Mouse (Mus musculus): ENCODE measurements around the gene Rps6ka5.

Gene Rps6ka5

GRCm38 (mm10) chr12:100579221-100579620, 147.6 kb downstream of the Rps6ka5 start:
- peak; percentile 35 for DNase-seq

GRCm38 (mm10) chr12:100578291-100578690, 148.5 kb downstream of the Rps6ka5 start:
- DNase-seq, result peak; percentile 17

- DNase-seq, result no peak
Observed at GRCm38 (mm10) chr12:100575739-100576138, 151.0 kb downstream of the Rps6ka5 start.

DNA sequence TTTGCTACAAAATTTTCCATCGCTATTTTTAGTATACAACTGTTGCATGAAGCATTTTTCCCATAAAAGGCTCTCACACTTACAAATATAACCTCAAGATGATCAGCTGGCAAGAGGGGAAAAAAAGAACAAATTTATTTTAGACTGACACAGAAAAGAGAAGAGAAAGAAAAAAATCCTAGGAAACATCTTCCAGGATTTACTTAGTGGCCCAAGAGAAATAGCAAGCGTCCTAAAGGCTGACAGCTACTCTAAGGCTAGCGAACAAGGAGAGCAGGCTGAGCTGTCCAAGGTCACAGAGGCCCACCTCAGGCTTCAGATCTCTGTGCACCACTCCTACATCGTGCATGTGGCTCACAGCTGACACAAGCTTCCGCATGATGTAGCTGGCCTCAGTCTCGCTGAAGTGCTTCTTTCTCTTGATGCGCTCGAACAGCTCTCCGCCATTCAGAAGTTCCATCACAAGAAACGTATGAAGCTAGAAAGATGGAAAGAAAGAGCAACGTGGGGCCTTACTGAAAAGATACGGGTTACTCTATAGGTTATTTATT, 156.2 kb downstream of the Rps6ka5 start:
- no peak for DNase-seq

DNA sequence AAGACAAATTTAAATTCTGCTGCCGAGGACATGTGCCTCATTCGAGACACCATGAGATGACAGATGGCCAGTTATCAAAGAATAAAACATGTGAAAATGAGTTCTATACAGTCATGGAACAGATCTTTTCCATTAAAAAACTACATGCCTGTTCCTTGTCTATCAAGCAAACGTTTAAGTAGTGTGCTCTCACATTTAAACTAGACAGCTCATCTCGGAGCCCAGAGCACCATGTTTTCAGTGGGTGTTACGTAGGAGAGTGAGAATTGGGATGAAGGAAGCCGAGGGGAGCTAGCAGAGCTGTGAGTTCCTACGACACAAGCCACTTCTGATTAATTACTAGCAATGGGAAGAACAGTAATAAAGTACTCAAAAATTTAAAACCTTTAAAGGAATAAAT, 158.0 kb downstream of the Rps6ka5 start:
- DNase-seq, result no peak

DNA sequence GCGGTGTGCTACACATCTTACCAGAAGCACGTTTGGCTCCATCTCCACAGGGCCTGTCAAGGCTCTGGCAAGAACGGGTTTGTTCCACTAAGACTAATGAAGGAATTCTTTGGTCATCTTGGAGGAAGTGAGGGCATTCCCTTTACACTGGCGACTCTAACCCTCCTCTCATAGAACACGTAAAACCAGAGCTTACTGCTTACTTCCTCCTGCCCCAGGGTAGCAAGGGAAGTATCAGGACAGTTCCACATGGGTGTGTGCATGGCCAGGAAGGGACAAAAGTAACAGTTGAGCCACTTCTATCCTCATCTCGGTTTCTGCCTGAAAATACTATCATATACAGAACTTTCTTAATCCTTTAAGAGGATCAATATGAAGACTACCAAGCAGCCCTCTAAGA, 158.7 kb downstream of the Rps6ka5 start:
- no peak for DNase-seq

DNA sequence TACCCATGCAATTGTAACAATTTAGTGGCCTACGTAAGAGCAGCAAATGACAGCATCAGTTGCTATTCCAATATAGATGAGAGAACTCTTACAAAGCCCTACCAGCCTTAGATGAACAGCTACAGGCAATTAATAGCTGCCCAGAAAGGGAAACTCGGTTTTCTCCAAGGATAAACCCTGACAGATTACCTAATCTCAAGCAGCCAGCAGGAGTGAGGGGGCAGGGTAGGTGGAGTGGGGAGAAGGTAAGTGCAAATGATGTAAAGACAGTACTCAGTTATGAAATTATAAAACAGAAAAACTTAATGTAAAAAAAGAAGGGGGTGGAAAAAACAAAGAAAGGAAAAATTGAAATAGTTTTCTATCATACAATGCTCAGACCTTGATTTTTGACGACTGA, 159.2 kb downstream of the Rps6ka5 start:
- no peak for DNase-seq

DNA sequence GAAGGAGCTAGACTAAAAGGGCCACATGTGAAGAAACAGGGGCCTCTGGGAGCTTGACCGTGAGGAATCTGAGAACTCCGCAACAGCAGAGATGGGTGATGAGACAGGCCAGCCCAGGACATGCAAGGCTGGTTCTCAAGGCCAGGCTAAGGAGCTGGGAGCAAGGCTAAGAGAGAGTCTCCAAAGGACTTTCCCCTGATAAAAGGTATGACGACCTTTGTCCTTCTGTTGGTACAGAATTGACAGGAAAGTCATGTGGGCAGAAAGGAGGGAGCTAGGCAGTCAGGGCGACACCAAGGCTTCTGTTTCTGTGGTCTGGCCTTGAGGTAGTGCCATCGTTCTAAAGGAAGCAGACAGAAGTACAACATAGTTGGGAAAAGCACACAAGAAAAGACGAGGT, 173.1 kb downstream of the Rps6ka5 start:
- no peak for DNase-seq

GRCm38 (mm10) chr12:100551972-100552371, 174.8 kb downstream of the Rps6ka5 start:
- DNase-seq, result no peak

DNA sequence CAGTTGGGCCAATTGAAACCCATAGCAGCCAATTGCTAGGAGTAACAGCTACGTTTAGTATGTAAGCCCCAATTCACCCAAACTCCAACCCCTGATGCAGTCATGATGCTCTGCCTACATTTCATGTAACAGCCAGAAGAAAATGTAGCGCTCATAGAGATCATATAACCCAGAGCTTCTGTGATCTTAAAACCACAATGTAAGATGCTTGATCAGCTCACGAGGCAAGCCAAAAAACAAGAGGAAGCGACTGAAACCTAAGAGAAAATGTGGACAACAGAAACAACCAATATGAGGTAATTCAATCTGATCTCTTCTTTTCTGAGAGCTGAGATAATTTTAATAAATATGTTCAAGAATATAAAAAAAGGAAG, 182.6 kb downstream of the Rps6ka5 start:
- no peak for DNase-seq

- DNase-seq, result no peak
Observed at GRCm38 (mm10) chr12:100543437-100544193, 183.2 kb downstream of the Rps6ka5 start.

- no peak for DNase-seq
Observed at GRCm38 (mm10) chr12:100542494-100542893, 184.3 kb downstream of the Rps6ka5 start.

GRCm38 (mm10) chr12:100542076-100542475, 184.7 kb downstream of the Rps6ka5 start:
- DNase-seq, result no peak

DNA sequence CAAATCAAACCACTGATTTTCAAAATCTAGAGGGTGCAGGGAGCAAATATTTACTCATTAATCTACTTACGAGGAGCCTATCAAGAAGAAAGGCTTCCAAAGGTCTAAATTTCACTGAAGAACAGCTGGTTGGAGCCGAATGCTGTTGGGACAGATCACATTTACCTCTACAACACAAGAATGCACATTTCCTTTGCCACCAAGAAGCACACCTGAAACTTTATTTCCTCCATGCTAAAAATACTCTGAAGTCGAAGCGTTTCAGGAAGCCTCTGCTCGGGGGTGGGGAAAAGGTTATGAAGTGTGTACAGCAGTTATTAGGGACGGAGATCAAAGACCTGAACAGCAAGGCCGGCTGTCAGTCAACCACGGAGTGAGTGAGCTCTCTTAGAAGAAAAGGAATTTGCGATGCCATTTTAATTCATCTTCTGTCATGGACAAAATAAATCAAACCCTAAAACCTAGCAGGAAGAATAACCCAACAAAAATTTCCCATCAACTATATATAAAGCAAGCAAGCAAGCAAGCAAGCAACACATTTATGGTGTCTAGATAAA, 187.5 kb downstream of the Rps6ka5 start:
- DNase-seq, result no peak

GRCm38 (mm10) chr12:100538445-100539157, 188.2 kb downstream of the Rps6ka5 start:
- no peak for DNase-seq

- DNase-seq, result no peak
Observed at GRCm38 (mm10) chr12:100537091-100537490, 189.7 kb downstream of the Rps6ka5 start.

DNA sequence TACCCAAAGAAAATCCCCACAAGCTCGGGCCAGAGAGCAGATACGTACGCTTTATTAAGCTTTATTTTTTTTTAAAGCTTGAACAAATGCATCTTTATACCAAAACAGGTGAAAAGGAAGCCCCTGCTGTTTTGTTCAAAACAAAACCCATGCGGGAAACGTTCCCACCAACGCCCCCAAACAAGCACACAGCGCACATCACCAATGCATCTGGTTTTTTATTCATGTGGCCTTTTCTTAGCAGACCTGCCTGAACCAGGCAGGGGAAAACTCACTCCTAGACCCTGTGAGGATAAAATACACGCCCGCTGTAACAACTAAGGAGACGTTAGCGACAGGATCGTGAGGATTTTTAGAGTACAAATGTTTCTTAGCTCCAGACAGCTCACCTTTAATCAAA, 191.8 kb downstream of the Rps6ka5 start:
- no peak for DNase-seq

GRCm38 (mm10) chr12:100534028-100534427, 192.8 kb downstream of the Rps6ka5 start:
- DNase-seq, result no peak

DNA sequence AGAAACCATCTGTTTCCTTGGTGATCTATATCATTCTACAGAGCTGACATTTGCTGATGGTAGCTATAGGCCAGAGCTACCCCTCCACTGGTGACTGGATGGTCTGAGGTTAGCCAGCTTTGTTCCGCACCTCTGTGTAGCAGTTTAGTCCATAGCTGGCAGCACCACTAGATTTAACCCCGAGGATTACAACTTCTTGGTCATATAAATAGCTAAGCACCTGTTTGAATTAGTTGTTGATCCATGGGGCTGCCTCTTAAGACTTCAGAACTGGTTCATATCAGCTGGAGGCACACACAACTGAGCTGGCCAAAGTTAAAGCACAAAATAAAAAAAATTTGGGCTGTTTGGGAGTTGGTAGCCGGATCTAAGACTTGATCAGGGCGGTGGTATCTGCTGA, 193.6 kb downstream of the Rps6ka5 start:
- DNase-seq, result no peak

DNA sequence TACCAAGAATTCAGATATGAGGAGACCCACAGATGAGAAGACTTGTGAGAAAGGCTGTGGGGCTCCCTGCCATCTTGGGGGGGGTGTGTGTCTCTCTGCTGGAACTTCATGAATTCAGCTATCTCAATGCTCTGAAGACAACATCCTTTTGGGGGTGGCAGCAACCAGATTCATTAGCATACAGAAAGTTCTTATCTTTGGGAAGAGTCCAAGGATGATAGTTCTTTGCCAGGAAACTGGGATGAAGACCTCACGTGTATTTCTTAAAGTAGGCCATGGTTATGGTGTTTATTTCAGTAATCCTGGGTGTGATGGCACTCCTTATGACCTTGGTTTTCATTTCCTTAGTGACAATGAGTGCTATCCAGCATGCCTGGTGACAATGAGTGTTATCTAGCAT, 195.0 kb downstream of the Rps6ka5 start:
- no peak for DNase-seq

- DNase-seq, result no peak
Observed at GRCm38 (mm10) chr12:100530871-100531270, 195.9 kb downstream of the Rps6ka5 start.

DNA sequence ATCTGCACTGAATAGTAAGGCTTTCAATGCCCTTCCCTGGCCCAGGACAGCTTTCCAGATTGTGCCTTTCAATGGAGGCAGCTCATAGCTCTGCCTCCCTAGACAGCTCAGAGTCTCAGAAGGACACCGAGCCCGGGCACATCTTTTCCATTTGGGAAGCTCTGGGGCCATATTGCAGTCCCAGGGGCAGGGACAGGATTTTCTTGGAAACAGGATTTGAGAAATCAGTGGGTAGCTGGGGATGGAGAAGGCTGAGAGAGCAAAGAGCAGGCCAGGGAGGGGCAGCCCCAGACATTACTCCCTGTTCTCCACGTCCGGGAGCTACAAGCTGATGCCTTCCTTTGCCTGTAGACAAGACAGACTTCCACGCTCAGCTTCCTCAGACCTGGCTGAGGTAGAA, 197.1 kb downstream of the Rps6ka5 start:
- DNase-seq, result no peak

DNA sequence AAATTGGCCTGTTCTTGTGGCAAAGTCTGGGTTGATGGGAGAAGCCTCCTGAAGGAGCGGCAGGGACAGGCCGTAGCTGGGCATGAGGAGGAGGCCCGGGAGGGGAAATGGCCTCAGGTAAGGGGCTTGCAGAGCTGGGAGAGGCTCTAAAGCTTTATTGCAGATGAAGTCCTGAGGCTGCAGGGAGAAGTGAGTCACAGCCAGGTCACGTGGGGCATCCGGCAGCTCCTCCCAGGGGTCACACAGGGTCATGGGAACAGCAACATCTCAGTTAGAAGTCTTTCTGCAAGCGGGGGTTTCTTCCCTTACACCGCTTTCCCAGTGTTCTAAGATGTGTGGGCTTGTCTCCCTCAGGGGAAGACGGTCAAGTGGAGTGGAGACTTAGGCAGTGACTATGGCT, 197.6 kb downstream of the Rps6ka5 start:
- DNase-seq, result no peak

- no peak for DNase-seq
Observed at GRCm38 (mm10) chr12:100528246-100528645, 198.5 kb downstream of the Rps6ka5 start.

Measured in cerebellum, adult 11-12 months (tissue).